11 mouse cellular contexts compared by ENCODE assay signal in genomic region chr19:36112007-36112406, GRCm38 (mm10). TPM values are rescaled to one million over a fixed set of nuclear protein-coding genes. Genes with fewer than 3 reads are reported as not detected.
DNase-seq lines count a peak whose midpoint lies in the region; ATAC-seq lines count a peak whose summit lies in the region.
"Had no signal": no experiment of that assay in that cellular context is flagged by ENCODE, and none has a peak within 500 bp of the region (broad histone marks: within the 10 kb centered on the region; RNA-seq: fewer than 3 reads in every experiment).

No protein-coding gene starts in this region.

- H3K4me3 ChIP-seq in megakaryocyte, embryonic 14.5 days (replicated peaks), result peak overlapping the region; percentile 28
- H3K4me3 ChIP-seq: liver, embryonic 12.5 days had no signal

- no peaks in the 10 kb centered on the region for H3K36me3 ChIP-seq in megakaryocyte, embryonic 14.5 days (replicated peaks; ENCODE audit: low read length)
- H3K36me3 ChIP-seq: liver, embryonic 12.5 days had no signal

- ATAC-seq in megakaryocyte, adult 5-6 weeks (ENCODE audit: poor library complexity, severe bottlenecking), result no peak
- ATAC-seq: inflammation-experienced regulatory T-cells, adult 6 months; liver, embryonic 12.5 days had no signal

- no peaks in the 10 kb centered on the region for H3K9me3 ChIP-seq in megakaryocyte, embryonic 14.5 days
- H3K9me3 ChIP-seq: liver, embryonic 12.5 days had no signal

- H3K4me1 ChIP-seq in megakaryocyte, embryonic 14.5 days, result no peaks in the 10 kb centered on the region; the same call in 1 of the 2 replicates
- H3K4me1 ChIP-seq: liver, embryonic 12.5 days had no signal

- H3K27me3 ChIP-seq in megakaryocyte, embryonic 14.5 days (replicated peaks), result peaks cover 9% of the 10 kb centered on the region

- DNase-seq in cerebellum, adult 11 months, result peak; percentile 3
- DNase-seq in cerebellum, adult 9-11 months, result no peak
- peak; percentile 33 to 54 for DNase-seq in layer of hippocampus, postnatal 10 days (ENCODE audit: low spot score in 2 of 2)
- peak; percentile 53 to 63 for DNase-seq in right cerebral cortex, postnatal 10 days (ENCODE audit: low spot score in 2 of 2)
- no peak for DNase-seq in ovary, adult 18-20 months (ENCODE audit: low spot score)
- DNase-seq in Muller cell, postnatal 12 days (ENCODE audit: inconsistent ontology term), result no peak
- DNase-seq: thymus, adult 2 months had no signal

RNA-seq across cellular contexts. Expression of gene Ankrd1, which starts 7.9 kb away (rescaled TPM):
- polyA plus RNA-seq in megakaryocyte, embryonic 14.5 days (2012; ENCODE audit: insufficient read depth, low replicate concordance), result not detected in 2 replicates
- total RNA-seq in megakaryocyte, adult 5-6 weeks (2015), result not detected in 2 replicates
- not detected in 2 replicates for total RNA-seq in megakaryocyte, adult 5-6 weeks (2017)
- not detected for total RNA-seq in layer of hippocampus, postnatal 10 days (2021)
- polyA plus RNA-seq: inflammation-experienced regulatory T-cells, adult 6 months had no signal

RNA-seq across cellular contexts. Expression of gene Rpp30, which starts 28.5 kb away (rescaled TPM):
- polyA plus RNA-seq in megakaryocyte, embryonic 14.5 days (2012; ENCODE audit: insufficient read depth, low replicate concordance), result 5.5 TPM in 1 of 2 replicates, not detected in the other
- 35.7 and 47.3 TPM in 2 replicates for total RNA-seq in megakaryocyte, adult 5-6 weeks (2015)
- 36.1 and 39.2 TPM in 2 replicates for total RNA-seq in megakaryocyte, adult 5-6 weeks (2017)
- total RNA-seq in layer of hippocampus, postnatal 10 days (2021), result 10 to 100 TPM; 24.2 to 24.7 TPM

RNA-seq across cellular contexts. Expression of gene Htr7, which starts 54.7 kb away (rescaled TPM):
- 0.09 and 2.5 TPM in 2 replicates for polyA plus RNA-seq in megakaryocyte, embryonic 14.5 days (2012; ENCODE audit: insufficient read depth, low replicate concordance)
- total RNA-seq in megakaryocyte, adult 5-6 weeks (2015), result not detected in 2 replicates
- total RNA-seq in megakaryocyte, adult 5-6 weeks (2017), result not detected in 2 replicates
- 10 to 100 TPM; 13.5 to 15.6 TPM for total RNA-seq in layer of hippocampus, postnatal 10 days (2021)
- polyA plus RNA-seq: inflammation-experienced regulatory T-cells, adult 6 months; liver, embryonic 12.5 days had no signal

Comparison
In these comparisons a context has a peak if more than half of its experiments do, and no peak if none do; other contexts are left out.
1. DNase-seq: peak in cerebellum, adult 11 months (single experiment), layer of hippocampus, postnatal 10 days (2 of 2) and right cerebral cortex, postnatal 10 days (2 of 2); none in cerebellum, adult 9-11 months (single experiment), ovary, adult 18-20 months (single experiment) and Muller cell, postnatal 12 days (single experiment).
2. RNA of gene Htr7, which starts 54.7 kb away (total RNA-seq): 13.5 to 15.6 TPM in layer of hippocampus, postnatal 10 days; not detected in megakaryocyte, adult 5-6 weeks; every median in the first group is over 10 times any median in the second.